Mouse (Mus musculus) spleen, adult 18-20 months (tissue): ENCODE results near the gene Tbxa2r.

Experiments
- DNase-seq, 2 experiments: peaks; one replicate each; pipeline ENCODE4 v3.0.0; 2022; ENCODE audit warnings: mixed read lengths in 2 of 2

Gene Tbxa2r

GRCm38 (mm10) chr10:81321436-81321835, 7.1 kb upstream of the Tbxa2r start:
- no peak for DNase-seq

GRCm38 (mm10) chr10:81322444-81322843, 6.1 kb upstream of the Tbxa2r start:
- DNase-seq: peak in 1 of 2 experiments; percentile 16

- DNase-seq: no peak
Measured at GRCm38 (mm10) chr10:81323141-81323775, 5.3 kb upstream of the Tbxa2r start.

- no peak for DNase-seq
Measured at GRCm38 (mm10) chr10:81323791-81324530, 4.6 kb upstream of the Tbxa2r start.

- no peak for DNase-seq
Measured at GRCm38 (mm10) chr10:81325176-81325575, 3.4 kb upstream of the Tbxa2r start.

GRCm38 (mm10) chr10:81325781-81326180, 2.8 kb upstream of the Tbxa2r start:
- DNase-seq: no peak

- no peak for DNase-seq
Measured at GRCm38 (mm10) chr10:81326858-81327257, 1.7 kb upstream of the Tbxa2r start.

GRCm38 (mm10) chr10:81327959-81328358, 572 bp upstream of the Tbxa2r start:
- no peak for DNase-seq

GRCm38 (mm10) chr10:81329194-81329975, 854 bp downstream of the Tbxa2r start:
- peak; percentile 63 to 68 for DNase-seq

GRCm38 (mm10) chr10:81330007-81330406, 1.5 kb downstream of the Tbxa2r start:
- no peak for DNase-seq

GRCm38 (mm10) chr10:81332277-81332676, 3.7 kb downstream of the Tbxa2r start:
- no peak for DNase-seq

GRCm38 (mm10) chr10:81334324-81334723, 5.8 kb downstream of the Tbxa2r start:
- no peak for DNase-seq

- no peak for DNase-seq
Measured at GRCm38 (mm10) chr10:81335393-81336340, 7.1 kb downstream of the Tbxa2r start.

GRCm38 (mm10) chr10:81336558-81336957, 8.0 kb downstream of the Tbxa2r start:
- no peak for DNase-seq

GRCm38 (mm10) chr10:81340551-81341332, 12.2 kb downstream of the Tbxa2r start:
- no peak for DNase-seq

- peak in 1 of 2 experiments; percentile 80 for DNase-seq
Measured at GRCm38 (mm10) chr10:81341333-81341949, 12.9 kb downstream of the Tbxa2r start.

- peak in 1 of 2 experiments; percentile 65 for DNase-seq
Measured at GRCm38 (mm10) chr10:81342686-81343505, 14.4 kb downstream of the Tbxa2r start, which contains the start of gene Gipc3. Gene Gipc3 (minus strand): TSS chr10:81343266.

- DNase-seq: no peak
Measured at GRCm38 (mm10) chr10:81344421-81345161, 16.1 kb downstream of the Tbxa2r start.

GRCm38 (mm10) chr10:81345162-81345534, 16.6 kb downstream of the Tbxa2r start:
- no peak for DNase-seq
